Mouse (Mus musculus) regulatory T cell (primary cell): ENCODE results near the gene 2310007B03Rik.

Source experiments
- in situ Hi-C: fragments of 300-600 bp; cut with MboI, MseI; formaldehyde crosslinking; loops from one replicate; pipeline ENCODE4 v1.15.1; 2025; ENCODE audit warnings: high pct_unique_total_duplicates

2310007B03Rik gene

DNA sequence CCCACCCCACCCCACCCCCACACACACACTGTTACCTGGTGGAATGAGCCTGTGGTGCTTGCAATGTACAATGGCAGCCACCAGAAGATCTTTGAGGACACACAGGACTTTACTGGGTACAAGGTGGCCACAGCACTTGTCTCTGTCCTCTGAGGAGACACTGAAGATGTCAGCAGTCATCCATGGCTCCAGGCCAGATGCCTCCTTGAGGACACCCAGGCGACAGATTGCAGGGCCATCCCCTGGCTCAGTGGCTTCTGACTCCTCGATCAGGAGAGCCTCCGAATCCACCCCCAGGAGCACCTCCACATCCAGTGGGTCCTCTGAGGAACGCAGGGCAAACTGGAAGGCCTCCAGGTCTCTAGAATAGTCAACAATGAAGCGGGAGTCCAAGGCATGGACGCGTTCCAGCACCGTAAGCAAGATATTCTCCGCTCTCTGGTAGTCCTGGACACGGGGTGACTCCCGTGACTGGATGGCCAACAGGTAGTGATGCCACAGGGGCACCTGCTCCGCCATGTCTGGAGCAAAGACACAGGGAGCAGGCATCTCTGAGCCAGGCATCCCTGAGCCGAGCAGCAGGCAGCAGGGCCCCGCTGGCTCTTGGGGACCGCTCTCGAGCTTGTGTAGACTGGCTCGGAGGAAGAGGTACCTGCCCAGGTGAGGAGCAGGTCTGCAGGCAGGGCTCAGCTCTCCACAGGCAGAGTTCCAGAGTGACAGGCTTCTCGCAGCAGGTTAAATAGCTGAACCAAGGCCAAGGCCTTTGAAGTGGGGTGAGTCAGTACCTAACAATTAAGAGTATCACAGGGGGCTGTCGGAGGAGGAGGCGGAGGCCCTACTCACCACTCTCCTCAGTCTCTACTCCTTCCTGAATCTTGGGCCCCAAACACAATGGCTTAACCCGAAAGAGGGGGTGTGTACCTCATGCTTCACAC lies 915 bp downstream of the 2310007B03Rik start:
- in situ Hi-C loops = no loop called here

DNA sequence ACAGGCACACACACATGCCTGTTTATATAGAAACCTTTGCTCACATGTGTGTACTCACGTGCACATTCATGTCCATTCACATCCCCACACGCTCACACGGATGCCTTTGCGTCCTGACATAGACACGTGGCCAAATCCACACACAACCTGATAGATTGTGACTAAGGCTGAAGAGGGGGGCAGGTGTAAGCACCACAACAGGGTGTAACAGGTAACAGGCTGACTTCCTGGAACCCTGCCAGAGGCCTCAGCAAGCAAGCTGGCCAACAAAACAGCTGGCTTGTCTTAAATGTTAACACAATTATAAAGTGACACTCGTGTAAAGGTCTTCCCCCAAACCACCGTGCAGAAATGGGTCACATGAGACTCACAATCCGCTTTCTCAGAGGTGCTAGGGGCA lies 1.8 kb downstream of the 2310007B03Rik start:
- in situ Hi-C loops = no loop called here

- in situ Hi-C loops = no loop called here
Measured at GRCm38 (mm10) chr1:93157566-93157965, 3.2 kb downstream of the 2310007B03Rik start.

GRCm38 (mm10) chr1:93150907-93151661 lies 9.7 kb downstream of the 2310007B03Rik start:
- in situ Hi-C loops = no loop called here

- in situ Hi-C loops = no loop called here
Measured at GRCm38 (mm10) chr1:93144176-93144575, 16.6 kb downstream of the 2310007B03Rik start.

DNA sequence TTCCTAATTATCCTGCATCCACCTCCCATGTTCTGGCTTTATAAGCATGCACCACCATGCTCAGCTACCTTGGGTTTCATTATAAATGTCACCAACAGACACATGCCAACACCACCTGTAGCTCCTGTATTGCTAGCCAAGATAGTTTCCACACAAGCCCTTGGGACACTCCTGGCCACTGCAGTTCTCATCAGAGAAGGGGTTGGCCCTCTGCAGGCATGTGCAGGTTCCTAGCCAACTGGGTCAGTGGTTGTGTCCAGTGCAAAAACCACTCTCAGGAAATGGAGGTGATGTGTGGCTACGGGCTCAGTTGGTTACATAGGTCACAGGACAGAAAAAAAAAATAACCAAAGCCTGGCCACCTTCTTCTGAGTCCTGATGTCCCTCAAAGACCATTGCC lies 17.9 kb downstream of the 2310007B03Rik start:
- in situ Hi-C loops = no loop called here

DNA sequence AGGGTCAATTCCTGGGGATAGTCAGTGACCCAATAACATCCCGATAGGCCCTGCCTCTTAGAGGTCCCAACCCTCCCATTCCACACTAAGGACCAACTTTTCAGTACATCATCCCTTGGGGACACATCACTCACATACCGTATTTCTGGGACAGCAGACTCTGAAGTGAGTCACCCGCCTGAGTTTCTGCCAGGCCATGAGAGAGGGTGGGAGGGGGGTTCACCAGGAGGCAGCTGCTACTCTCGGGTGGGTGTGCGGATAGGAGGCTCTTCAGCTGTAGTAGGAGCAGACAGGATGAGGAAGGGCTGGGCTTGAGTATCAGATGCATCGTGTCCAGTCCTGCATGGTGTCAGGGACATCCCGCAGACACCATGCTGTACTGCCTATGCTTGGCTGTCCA lies 21.0 kb downstream of the 2310007B03Rik start:
- in situ Hi-C loops = no loop called here

DNA sequence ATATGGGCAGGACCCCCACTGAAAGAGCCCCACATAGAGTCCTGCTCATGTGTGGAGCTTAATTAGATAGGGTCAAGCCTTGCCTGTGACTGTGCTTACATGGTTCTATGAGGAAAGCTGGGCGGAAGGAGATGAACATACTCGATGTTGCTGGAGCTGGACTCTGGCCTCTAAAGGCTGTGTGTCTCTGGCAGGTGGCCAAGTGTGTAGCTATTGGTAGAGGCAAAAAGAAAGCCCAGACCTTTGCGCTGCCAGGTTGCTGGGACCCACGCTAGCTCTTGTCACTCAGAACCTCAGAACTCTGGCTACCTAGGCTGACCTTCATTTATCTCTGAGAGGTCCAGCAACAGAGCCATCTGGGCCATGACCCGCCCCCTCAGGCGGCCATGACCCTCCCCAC lies 22.2 kb downstream of the 2310007B03Rik start:
- in situ Hi-C loops = no loop called here

DNA sequence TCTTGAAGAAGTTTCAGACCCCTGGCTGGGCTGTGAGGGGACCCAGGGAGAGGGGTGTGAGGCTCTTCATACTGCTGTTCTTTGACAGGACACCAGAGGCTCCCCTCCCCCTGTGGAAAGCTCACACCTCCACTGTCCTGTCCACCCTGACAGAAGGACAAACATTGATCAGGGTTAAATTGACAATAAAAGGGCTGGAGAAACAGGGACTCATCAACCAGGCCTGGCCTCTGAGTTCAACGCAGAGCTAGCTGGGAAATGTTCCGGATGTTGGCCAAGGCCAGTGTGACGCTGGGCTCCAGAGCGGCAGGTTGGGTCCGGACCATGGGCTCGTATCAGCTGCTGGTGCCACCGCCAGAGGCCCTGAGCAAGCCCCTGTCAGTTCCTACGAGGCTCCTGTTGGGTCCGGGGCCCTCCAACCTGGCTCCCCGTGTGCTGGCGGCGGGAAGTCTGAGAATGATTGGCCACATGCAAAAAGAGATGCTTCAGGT lies 25.7 kb downstream of the 2310007B03Rik start, which contains the start of gene Agxt:
Gene Agxt, plus strand, starts transcription at position 205 of the 491 bp plus-strand sequence.
- in situ Hi-C loops = no loop called here

DNA sequence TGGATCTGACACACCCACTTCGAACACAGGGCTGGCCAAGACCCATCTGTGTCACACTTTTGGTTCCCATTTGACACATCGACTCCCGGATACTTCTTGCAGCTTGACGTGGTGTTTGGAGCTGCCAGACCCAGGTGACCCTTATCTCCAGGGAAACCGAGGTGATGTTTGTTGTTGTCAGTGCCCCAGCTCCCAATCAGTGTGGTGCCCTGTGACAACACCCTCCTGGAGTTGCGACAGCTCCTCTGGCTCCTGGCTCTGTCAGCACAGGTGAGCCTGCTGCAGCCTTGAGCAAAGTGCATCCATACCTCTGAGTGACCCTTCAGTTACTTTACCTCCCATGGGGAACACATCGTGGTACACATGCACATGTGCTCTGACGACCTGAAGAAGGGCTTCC lies 28.1 kb downstream of the 2310007B03Rik start:
- in situ Hi-C loops = no loop called here

- in situ Hi-C loops = no loop called here
Measured at GRCm38 (mm10) chr1:93130242-93130983, 30.3 kb downstream of the 2310007B03Rik start.

DNA sequence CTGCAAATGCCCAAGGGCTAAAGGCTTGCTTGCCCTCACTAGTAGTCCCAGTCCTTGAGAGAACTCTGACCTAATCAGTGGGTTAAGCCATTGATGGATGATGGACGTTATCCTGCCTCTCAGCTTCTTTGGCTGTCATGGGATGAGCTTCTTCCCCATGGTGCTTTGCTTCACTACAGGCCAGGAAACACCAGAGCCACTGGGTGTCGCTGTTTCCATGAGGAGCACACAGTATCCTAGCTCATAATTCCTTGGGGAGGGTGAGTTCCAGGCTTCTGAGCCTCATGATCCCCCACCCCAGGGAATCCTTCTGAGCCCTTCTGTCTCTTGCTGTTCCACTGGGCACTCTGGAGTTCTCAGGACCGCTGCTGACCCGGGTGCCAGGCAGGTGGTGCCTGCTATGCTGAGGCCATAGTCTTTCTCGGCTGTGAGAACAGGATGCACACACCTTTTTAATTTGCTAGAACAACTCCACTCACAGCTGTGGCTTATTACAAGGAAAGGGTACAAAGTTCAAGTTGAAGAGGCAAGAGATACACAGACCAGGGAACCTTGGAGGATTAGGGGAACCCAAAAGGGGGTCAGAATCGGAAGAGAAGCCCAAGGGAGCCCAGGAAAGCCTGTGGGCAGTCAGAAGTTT lies 31.9 kb downstream of the 2310007B03Rik start:
- in situ Hi-C loops = no loop called here

DNA sequence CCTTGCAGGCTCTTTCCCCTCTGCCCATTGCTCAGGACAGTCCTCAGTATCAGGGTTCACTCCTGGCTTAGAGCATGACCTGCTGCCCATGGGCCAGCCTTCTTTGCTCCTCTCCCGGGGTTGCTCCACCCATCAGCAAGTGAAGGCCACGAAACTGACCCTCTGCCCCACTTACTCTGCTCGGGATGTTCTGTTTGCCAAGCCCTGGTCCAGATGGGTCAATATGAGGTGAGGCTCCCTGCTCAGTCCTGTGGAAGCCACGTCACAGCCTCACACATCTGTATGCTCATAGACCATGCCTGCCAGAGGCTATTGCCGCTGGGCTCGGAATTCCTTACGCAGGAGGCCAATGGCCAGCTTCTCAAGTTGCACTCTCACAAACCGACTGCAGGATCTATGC lies 32.5 kb downstream of the 2310007B03Rik start:
- in situ Hi-C loops = no loop called here

DNA sequence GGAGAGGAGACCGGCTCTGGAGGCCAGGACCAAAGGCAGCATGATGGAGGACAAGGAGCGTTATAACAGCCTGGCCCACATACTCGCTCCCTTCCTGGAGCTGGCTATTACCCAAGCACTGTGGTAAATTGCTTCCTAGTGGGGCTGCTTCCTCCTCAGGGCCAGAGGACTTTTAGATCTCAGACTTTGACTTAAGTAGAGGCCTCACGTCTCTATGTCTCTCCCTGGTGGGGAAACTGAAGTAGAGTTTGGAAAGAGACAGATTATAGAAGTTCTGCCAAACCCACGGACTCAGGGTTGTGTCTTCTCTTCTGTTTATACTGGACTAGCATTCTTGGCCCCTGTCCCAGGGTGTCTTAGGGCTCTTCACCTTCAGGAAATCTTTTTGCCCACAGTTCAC lies 35.5 kb downstream of the 2310007B03Rik start:
- in situ Hi-C loops = no loop called here

- in situ Hi-C loops = no loop called here
Measured at GRCm38 (mm10) chr1:93124066-93124465, 36.7 kb downstream of the 2310007B03Rik start.

DNA sequence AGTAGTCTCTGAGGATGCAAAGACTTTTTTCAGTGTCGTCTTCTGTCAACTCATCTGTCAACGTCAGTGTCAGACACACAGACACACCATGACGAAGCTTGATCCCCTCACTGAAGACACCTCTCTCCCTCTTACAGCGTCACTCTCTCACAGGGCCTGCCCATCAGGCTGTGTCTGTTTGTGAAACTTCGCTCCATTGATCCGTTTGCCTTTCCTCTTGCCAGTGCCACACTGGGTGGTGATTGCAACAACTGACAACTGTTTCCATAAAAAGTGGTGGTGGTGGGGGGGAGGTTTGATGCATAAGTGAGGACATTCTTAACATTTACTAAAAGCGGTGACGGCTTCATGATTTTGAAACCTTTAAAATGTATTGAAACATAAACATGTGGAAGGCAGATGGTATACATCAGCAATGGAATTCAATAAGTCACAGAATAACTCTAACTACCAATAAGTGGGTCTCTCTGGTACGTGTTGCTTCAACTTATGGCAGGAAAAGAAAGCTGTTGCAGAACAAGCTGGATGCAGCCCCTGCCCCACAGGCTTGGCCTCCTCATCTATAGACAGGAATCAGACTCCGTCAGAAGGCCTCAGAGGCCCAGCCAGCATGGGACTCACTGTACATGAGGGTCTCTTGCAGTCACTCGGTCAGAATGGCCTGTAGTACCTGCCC lies 37.4 kb downstream of the 2310007B03Rik start:
- in situ Hi-C loops = no loop called here

DNA sequence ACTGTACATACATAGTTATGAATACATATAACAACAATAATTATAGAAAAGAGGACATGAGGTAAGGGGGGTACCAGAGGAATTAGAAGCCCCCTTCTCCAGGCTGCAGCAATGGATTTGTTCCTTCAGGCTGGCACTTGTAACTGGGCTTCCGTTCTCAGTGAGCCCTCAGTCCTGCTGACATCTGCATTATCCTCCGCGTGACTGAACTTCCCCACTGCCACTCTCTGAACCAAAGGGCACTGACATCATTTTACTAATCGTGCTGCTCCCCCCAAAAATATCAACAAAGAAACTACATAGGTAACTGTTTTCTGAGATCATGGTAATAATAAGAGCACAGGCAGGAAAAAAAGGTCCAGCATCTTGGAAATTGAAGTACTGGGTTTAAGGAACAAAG lies 41.9 kb downstream of the 2310007B03Rik start:
- in situ Hi-C loops = no loop called here

DNA sequence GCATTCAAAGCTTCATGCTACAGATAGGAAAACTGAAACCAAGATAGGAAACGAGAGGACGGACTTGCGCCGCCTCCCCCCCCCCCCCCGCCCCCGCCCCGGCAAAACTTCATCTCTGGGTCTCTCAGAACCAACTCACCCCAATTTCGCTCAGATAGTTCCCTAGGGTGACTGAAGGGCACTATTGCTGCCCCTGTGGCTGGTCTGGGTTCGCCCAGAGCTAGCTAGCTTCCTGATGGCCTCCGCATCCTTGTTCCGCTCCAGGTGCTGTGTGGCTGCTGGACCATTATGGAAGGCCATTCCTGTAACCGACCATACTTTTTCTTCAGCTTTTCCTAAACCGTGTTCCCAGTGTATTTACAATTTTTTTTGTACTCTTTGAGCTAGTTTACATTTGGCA lies 45.3 kb downstream of the 2310007B03Rik start:
- in situ Hi-C loops = no loop called here

- in situ Hi-C loops = no loop called here
Measured at GRCm38 (mm10) chr1:93114713-93115463, 45.9 kb downstream of the 2310007B03Rik start.

- in situ Hi-C loops = no loop called here
Measured at GRCm38 (mm10) chr1:93102700-93103099, 58.0 kb downstream of the 2310007B03Rik start.
